Mouse (Mus musculus): ENCODE data around the gene Stard10.

DNA sequence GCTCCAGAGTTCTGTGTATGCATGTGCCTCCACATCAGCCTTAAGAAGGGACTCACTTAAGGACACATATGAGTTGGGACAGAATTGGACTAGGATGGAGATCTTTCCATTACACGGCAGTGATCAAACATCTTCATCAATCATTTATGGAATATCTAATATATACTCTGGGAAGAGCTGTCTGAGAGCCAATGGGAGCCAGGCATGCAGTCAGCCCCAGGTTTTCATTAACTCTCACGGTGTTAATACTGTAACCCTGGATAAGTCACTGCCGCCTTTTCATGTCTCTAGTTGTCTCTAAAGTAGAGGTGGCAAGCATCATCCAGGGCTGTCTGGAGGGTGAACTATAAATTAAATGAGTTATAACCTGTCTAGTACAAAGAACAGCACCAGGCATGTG, 3.9 kb upstream of the Stard10 start:
- TF ChIP-seq POLR2A (IDR thresholded peaks at IDR 0.05; ENCODE audit: borderline replicate concordance, extremely low read depth, low read depth, low read length) (no peak), CTCF (IDR thresholded peaks at IDR 0.05; ENCODE audit: insufficient read depth, low read length) (no peak)

Data from lung, adult 2 months (tissue).